Mouse (Mus musculus) MEL (cell line): ENCODE results near the gene Macf1. TPM values are rescaled to one million over a fixed set of nuclear protein-coding genes. Genes with fewer than 3 reads are reported as not detected.

Experiments
- DNase-seq: peaks from one replicate; pipeline ENCODE4 v3.0.0; 2011; ENCODE audit warnings: low read depth, low spot score
- H3K27ac ChIP-seq: 2 replicates; pipeline ENCODE4 v1.5.1; 2012; ENCODE audit warnings: low read depth, mild to moderate bottlenecking, control low read depth, low read length, moderate library complexity; ENCODE audit not compliant: control insufficient read depth
- H3K27me3 ChIP-seq, 2 experiments: fragments of 150-350 bp in 1 of 2; sonication (generic) in 1 of 2; 2 replicates each; pipeline ENCODE4 v1.6.1; 2012; ENCODE audit warnings: low read length in 2 of 2, mild to moderate bottlenecking in 2 of 2, improper control_type of control experiment in 1 of 2, moderate library complexity in 1 of 2; ENCODE audit not compliant: insufficient read depth in 2 of 2, control insufficient read depth in 1 of 2
- H3K36me3 ChIP-seq, 2 experiments: 2 replicates each; pipeline ENCODE4 v1.6.1; 2012 to 2014; ENCODE audit warnings: low read length in 2 of 2, improper control_type of control experiment in 1 of 2, inconsistent platforms in 1 of 2, mild to moderate bottlenecking in 1 of 2; ENCODE audit not compliant: insufficient read depth in 2 of 2, control insufficient read depth in 1 of 2
- H3K4me1 ChIP-seq, 2 experiments: fragments of 150-350 bp in 1 of 2; sonication (generic) in 1 of 2; 2 replicates each; pipeline ENCODE4 v1.6.1; 2012; ENCODE audit warnings: low read length in 2 of 2, improper control_type of control experiment in 1 of 2, mild to moderate bottlenecking in 1 of 2; ENCODE audit not compliant: insufficient read depth in 2 of 2, control insufficient read depth in 1 of 2
- H3K4me3 ChIP-seq, 2 experiments: fragments of 150-350 bp in 1 of 2; sonication (generic) in 1 of 2; 2 replicates each; pipeline ENCODE4 v1.5.1; 2012; ENCODE audit warnings: low read depth in 2 of 2, low read length in 2 of 2, mild to moderate bottlenecking in 2 of 2, moderate library complexity in 2 of 2, control low read depth in 1 of 2, improper control_type of control experiment in 1 of 2; ENCODE audit not compliant: control insufficient read depth in 1 of 2, insufficient read depth in 1 of 2
- H3K79me2 ChIP-seq: 2 replicates; pipeline ENCODE4 v1.6.1; 2012; ENCODE audit warnings: mild to moderate bottlenecking, low read length, moderate library complexity; ENCODE audit not compliant: control insufficient read depth, poor library complexity, insufficient read depth
- H3K9ac ChIP-seq: 2 replicates; pipeline ENCODE4 v1.6.1; 2012; ENCODE audit warnings: low read depth, mild to moderate bottlenecking, control low read depth, low read length, moderate library complexity; ENCODE audit not compliant: control insufficient read depth, poor library complexity, severe bottlenecking
- H3K9me3 ChIP-seq: fragments of 150-350 bp; sonication (generic); replicated peaks from 2 replicates; pipeline ENCODE4 v1.6.1; 2012; ENCODE audit warnings: mild to moderate bottlenecking, low read length, improper control_type of control experiment, moderate library complexity; ENCODE audit not compliant: insufficient read depth
- BHLHE40 ChIP-seq: IDR thresholded peaks from 2 replicates; pipeline ENCODE4 v1.6.1; 2012; ENCODE audit warnings: low read depth, mild to moderate bottlenecking, inconsistent platforms, low read length, improper control_type of control experiment, borderline replicate concordance
- CHD1 ChIP-seq: IDR thresholded peaks from 2 replicates; pipeline ENCODE4 v1.6.1; 2012; ENCODE audit warnings: low read depth, mild to moderate bottlenecking, inconsistent platforms, low read length, improper control_type of control experiment
- CHD2 ChIP-seq: IDR thresholded peaks from 2 replicates; pipeline ENCODE4 v1.6.1; 2011; ENCODE audit warnings: low read length, improper control_type of control experiment
- CTCF ChIP-seq, 3 experiments: IDR thresholded peaks in 2 of 3; conservative IDR thresholded peaks in 1 of 3; 2 replicates each; pipeline ENCODE4 v1.5.1; 2011 to 2012; ENCODE audit warnings: low read length in 3 of 3, low read depth in 2 of 3, mild to moderate bottlenecking in 2 of 3, improper control_type of control experiment in 1 of 3, inconsistent platforms in 1 of 3, mixed read lengths in 1 of 3, moderate library complexity in 1 of 3; ENCODE audit not compliant: control insufficient read depth in 1 of 3, insufficient read depth in 1 of 3, poor library complexity in 1 of 3, severe bottlenecking in 1 of 3
- E2F4 ChIP-seq: IDR thresholded peaks from 2 replicates; pipeline ENCODE4 v1.6.1; 2011; ENCODE audit warnings: low read depth, low read length, improper control_type of control experiment, borderline replicate concordance
- EP300 ChIP-seq, 2 experiments: IDR thresholded peaks; 2 replicates each; pipeline ENCODE4 v1.6.1; 2011; ENCODE audit warnings: improper control_type of control experiment in 2 of 2, low read length in 2 of 2, low read depth in 1 of 2, mild to moderate bottlenecking in 1 of 2
- ETS1 ChIP-seq: IDR thresholded peaks from 2 replicates; pipeline ENCODE4 v1.6.1; 2012; ENCODE audit warnings: low read depth, mild to moderate bottlenecking, inconsistent platforms, low read length, improper control_type of control experiment, moderate library complexity
- GATA1 ChIP-seq: IDR thresholded peaks from 2 replicates; pipeline ENCODE4 v1.6.1; 2011; ENCODE audit warnings: low read depth, low read length, improper control_type of control experiment
- HCFC1 ChIP-seq: IDR thresholded peaks from 2 replicates; pipeline ENCODE4 v1.6.1; 2012; ENCODE audit warnings: low read depth, mild to moderate bottlenecking, inconsistent platforms, low read length, improper control_type of control experiment, moderate library complexity
- MAZ ChIP-seq: IDR thresholded peaks from 2 replicates; pipeline ENCODE4 v1.6.1; 2012; ENCODE audit warnings: low read depth, mild to moderate bottlenecking, inconsistent platforms, low read length, improper control_type of control experiment
- MXI1 ChIP-seq: IDR thresholded peaks from 2 replicates; pipeline ENCODE4 v1.6.1; 2011; ENCODE audit warnings: mild to moderate bottlenecking, low read depth, low read length, improper control_type of control experiment
- MYB ChIP-seq: IDR thresholded peaks from 2 replicates; pipeline ENCODE4 v1.6.1; 2011; ENCODE audit warnings: mild to moderate bottlenecking, low read depth, low read length, improper control_type of control experiment
- MYC ChIP-seq: IDR thresholded peaks from 2 replicates; pipeline ENCODE4 v1.6.1; 2011; ENCODE audit warnings: low read depth, mild to moderate bottlenecking, low read length, improper control_type of control experiment, moderate library complexity
- NELFE ChIP-seq: IDR thresholded peaks from 2 replicates; pipeline ENCODE4 v1.6.1; 2011; ENCODE audit warnings: low read depth, low read length, improper control_type of control experiment
- NRF1 ChIP-seq: IDR thresholded peaks from 2 replicates; pipeline ENCODE4 v1.6.1; 2014; ENCODE audit warnings: low read depth, mild to moderate bottlenecking, inconsistent platforms, low read length, improper control_type of control experiment, moderate library complexity; ENCODE audit not compliant: poor library complexity, insufficient read depth, severe bottlenecking
- POLR2A ChIP-seq, 2 experiments: IDR thresholded peaks; 2 replicates each; pipeline ENCODE4 v1.6.1; 2011 to 2012; ENCODE audit warnings: low read length in 2 of 2, mild to moderate bottlenecking in 2 of 2, control low read depth in 1 of 2, improper control_type of control experiment in 1 of 2, low read depth in 1 of 2, moderate library complexity in 1 of 2; ENCODE audit not compliant: control insufficient read depth in 1 of 2, insufficient read depth in 1 of 2, poor library complexity in 1 of 2
- RCOR1 ChIP-seq: IDR thresholded peaks from 2 replicates; pipeline ENCODE4 v1.6.1; 2012; ENCODE audit warnings: low read depth, mild to moderate bottlenecking, inconsistent platforms, low read length, improper control_type of control experiment
- SIN3A ChIP-seq: IDR thresholded peaks from 2 replicates; pipeline ENCODE4 v1.6.1; 2012; ENCODE audit warnings: low read length, improper control_type of control experiment, inconsistent platforms
- SMC3 ChIP-seq: IDR thresholded peaks from 2 replicates; pipeline ENCODE4 v1.6.1; 2011; ENCODE audit warnings: low read depth, low read length, improper control_type of control experiment
- ZC3H11A ChIP-seq: IDR thresholded peaks from 2 replicates; pipeline ENCODE4 v1.6.1; 2012; ENCODE audit warnings: low read depth, mild to moderate bottlenecking, inconsistent platforms, low read length, improper control_type of control experiment
- ZKSCAN1 ChIP-seq: IDR thresholded peaks from 2 replicates; pipeline ENCODE4 v1.6.1; 2012; ENCODE audit warnings: low read depth, mild to moderate bottlenecking, inconsistent platforms, low read length, improper control_type of control experiment, moderate library complexity
- polyA plus RNA-seq, 2 experiments: library from polyadenylated mRNA; stranded (reverse) in 1 of 2; unstranded in 1 of 2; fragments of >175 nt in 1 of 2; fragments of >200 nt in 1 of 2; gene quantifications; 2 replicates each; pipeline versions ENCODE4 v1.2.1 to v1.2.4; 2012; ENCODE audit warnings: low replicate concordance in 2 of 2, low read depth in 1 of 2; ENCODE audit not compliant: insufficient read length in 2 of 2, insufficient read depth in 1 of 2, missing spikeins in 1 of 2
- total RNA-seq: library from RNA; depleted of rRNA; stranded (reverse); fragments of 300-350 nt; gene quantifications from 2 replicates; pipeline ENCODE4 v1.2.3, GENCODE M21; 2012

Gene Macf1
- total and polyA plus RNA-seq, 3 experiments: 18.5 to 71.4 (median 60.8) TPM

DNA sequence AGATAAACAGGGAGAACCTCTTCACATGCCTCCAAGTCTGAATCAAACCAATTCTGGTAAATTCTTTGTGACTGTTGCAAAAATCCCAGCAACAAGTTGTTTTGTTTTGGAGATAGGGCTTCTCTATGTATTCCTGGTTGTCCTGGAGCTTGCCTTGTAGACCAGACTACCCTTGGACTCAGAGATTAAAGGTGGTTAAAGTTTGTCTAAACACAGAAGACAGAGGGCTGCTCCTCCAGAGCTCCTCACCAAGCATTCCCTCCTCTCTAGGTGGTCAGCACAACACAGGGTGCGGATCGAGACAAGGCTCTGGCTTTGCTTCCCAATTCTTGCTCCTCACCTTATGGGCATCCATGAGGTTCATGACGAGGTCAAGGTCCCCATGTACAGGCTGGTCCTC is 308.1 kb downstream of the Macf1 start:
- Histone ChIP-seq H3K27me3 (no peaks in the 10 kb centered on the region), H3K4me1 (no peaks in the 10 kb centered on the region), H3K9me3 (no peaks in the 10 kb centered on the region), H3K9ac (no peak overlapping the region), H3K36me3 (peaks cover 0 to 40% of the 10 kb centered on the region in 2 experiments; a peak in 2 of 4 replicates), H3K4me3 (no peak overlapping the region), H3K27ac (no peak overlapping the region), H3K79me2 (no peaks in the 10 kb centered on the region)
- TF ChIP-seq CHD2 (no peak), SIN3A (no peak), MAZ (no peak), ZKSCAN1 (no peak), E2F4 (no peak), MYB (no peak), RCOR1 (no peak), CTCF (IDR thresholded peaks at IDR 0.05 in 2 of 3, conservative IDR thresholded peaks at IDR 0.05 in 1 of 3; ENCODE audit: control insufficient read depth in 1 of 3, insufficient read depth in 1 of 3, low read depth in 2 of 3, low read length in 3 of 3, poor library complexity in 1 of 3, severe bottlenecking in 1 of 3) (no peak), SMC3 (no peak), GATA1 (no peak), CHD1 (no peak), HCFC1 (no peak), ETS1 (no peak), BHLHE40 (no peak), NRF1 (no peak), ZC3H11A (no peak)
- DNase-seq: no peak

DNA sequence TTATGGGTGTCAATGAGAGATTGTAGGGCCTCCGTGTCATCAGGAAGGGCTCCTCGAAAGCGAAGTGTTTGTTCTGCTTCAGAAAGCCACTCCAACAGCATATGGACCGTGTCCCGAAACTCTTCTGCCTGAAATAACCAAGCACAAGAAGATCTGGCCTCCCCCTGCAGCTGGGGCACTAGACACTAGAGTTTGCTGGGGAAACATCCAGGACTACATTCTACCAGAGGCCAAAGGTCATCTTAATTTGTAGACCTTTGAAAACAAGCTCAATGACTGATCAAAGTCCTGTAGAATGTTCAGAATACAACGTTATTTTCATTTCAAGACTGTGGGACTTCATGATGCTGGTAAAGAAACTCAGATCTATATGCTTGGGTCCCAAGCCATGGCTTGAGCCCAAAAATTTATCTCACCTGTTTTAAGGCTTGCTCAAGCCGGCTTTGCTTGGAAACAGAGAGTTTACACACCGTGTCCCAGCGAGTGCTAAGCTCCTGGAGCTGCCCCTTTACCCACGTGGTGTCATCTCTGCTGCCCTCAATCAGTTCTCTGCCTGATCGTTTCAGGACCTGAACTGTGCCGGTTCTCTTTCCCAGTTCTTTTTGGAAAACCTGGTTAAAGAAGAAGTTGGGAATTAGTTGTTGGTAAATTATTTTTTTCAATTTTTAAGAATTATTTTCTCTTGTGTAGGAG is 309.7 kb downstream of the Macf1 start:
- Histone ChIP-seq H3K9me3 (no peaks in the 10 kb centered on the region), H3K9ac (no peak overlapping the region), H3K4me3 (no peak overlapping the region), H3K27ac (no peak overlapping the region), H3K27me3 (no peaks in the 10 kb centered on the region), H3K36me3 (peaks cover 0 to 39% of the 10 kb centered on the region in 2 experiments; a peak in 2 of 4 replicates), H3K4me1 (no peaks in the 10 kb centered on the region), H3K79me2 (no peaks in the 10 kb centered on the region)
- TF ChIP-seq POLR2A (IDR thresholded peaks at IDR 0.05; ENCODE audit: control insufficient read depth in 1 of 2, insufficient read depth in 1 of 2, low read depth in 1 of 2, low read length in 2 of 2, poor library complexity in 1 of 2): no peak
- no peak for TF ChIP-seq CHD2
- no peak for TF ChIP-seq MXI1
- TF ChIP-seq EP300 (IDR thresholded peaks at IDR 0.05; ENCODE audit: low read depth in 1 of 2, low read length in 2 of 2): no peak
- TF ChIP-seq NELFE: no peak
- no peak for TF ChIP-seq MYC
- DNase-seq: no peak
